Mouse (Mus musculus) limb, embryonic 13.5 days (tissue): ENCODE measurements at regions not wholly inside any gene's neighbourhood (a gene's known extent, or its start where the extent isn't known, plus 50 kb on each side); places are given as distances from the start of the nearest gene placed in this dataset.

Experiments
- ATAC-seq: fragments of 200-750 bp; cut with Nextera tagmentation; 2 replicates; pipeline ENCODE4 v1.8.0; 2017; ENCODE audit warnings: low read depth, moderate number of reproducible peaks, moderate TSS enrichment; ENCODE audit not compliant: low FRiP score
- H3K27ac ChIP-seq: fragments of 300-500 bp; sonication (generic); 2 replicates; pipeline ENCODE4 v1.5.1; 2015; ENCODE audit warnings: inconsistent platforms, mild to moderate bottlenecking, moderate library complexity
- H3K27me3 ChIP-seq: fragments of 300-500 bp; sonication (generic); 2 replicates; pipeline ENCODE4 v1.6.1; 2015; ENCODE audit warnings: mild to moderate bottlenecking, inconsistent platforms
- H3K36me3 ChIP-seq: fragments of 300-500 bp; sonication (generic); 2 replicates; pipeline ENCODE4 v1.6.1; 2015; ENCODE audit warnings: inconsistent platforms, mild to moderate bottlenecking, moderate library complexity
- H3K4me1 ChIP-seq: fragments of 300-500 bp; sonication (generic); 2 replicates; pipeline ENCODE4 v1.6.1; 2015; ENCODE audit warnings: inconsistent platforms
- H3K4me2 ChIP-seq: fragments of 300-500 bp; sonication (generic); replicated peaks from 2 replicates; pipeline ENCODE4 v1.6.1; 2015; ENCODE audit warnings: inconsistent platforms, mild to moderate bottlenecking, moderate library complexity
- H3K4me3 ChIP-seq: fragments of 300-500 bp; sonication (generic); 2 replicates; pipeline ENCODE4 v1.5.1; 2015; ENCODE audit warnings: moderate library complexity, mild to moderate bottlenecking, inconsistent platforms
- H3K9ac ChIP-seq: fragments of 300-500 bp; sonication (generic); 2 replicates; pipeline ENCODE4 v1.6.1; 2015; ENCODE audit warnings: mild to moderate bottlenecking, inconsistent platforms
- H3K9me3 ChIP-seq: fragments of 300-500 bp; sonication (generic); 2 replicates; pipeline ENCODE4 v1.6.1; 2016; ENCODE audit warnings: inconsistent platforms
- WGBS: fragments of 180-500 bp; shearing (Covaris S2); methylation state at CpG from one replicate; pipeline ENCODE4 v1.1.7; 2015; 5-methylcytosine and 5-hydroxymethylcytosine counted together

GRCm38 (mm10) chr16:29882226-29882972, 181.8 kb upstream of the Hes1 start:
- H3K9me3 ChIP-seq = no peaks in the 10 kb centered on the region
- H3K9ac ChIP-seq = no peak overlapping the region
- H3K4me3 ChIP-seq = no peak overlapping the region
- H3K27ac ChIP-seq = peak overlapping the region; percentile 61
- peaks cover 57% of the 10 kb centered on the region for H3K4me1 ChIP-seq
- no peaks in the 10 kb centered on the region for H3K36me3 ChIP-seq
- H3K27me3 ChIP-seq = no peaks in the 10 kb centered on the region; the same call in 1 of the 2 replicates
- WGBS = 14% methylated on average over 10 of the region's 10 CpGs
- H3K4me2 ChIP-seq = 0 out of 2 replicates have a peak overlapping the region, but pooled peaks have one; percentile 14
- no peak for ATAC-seq

- H3K36me3 ChIP-seq = no peaks in the 10 kb centered on the region
- 14% methylated on average over 10 of the region's 10 CpGs for WGBS
- H3K27me3 ChIP-seq = no peaks in the 10 kb centered on the region; the same call in 1 of the 2 replicates
- H3K9ac ChIP-seq = no peak overlapping the region
- peak; percentile 69 for ATAC-seq
- H3K4me2 ChIP-seq = peak overlapping the region; percentile 25
- H3K27ac ChIP-seq = no peak overlapping the region
- H3K4me1 ChIP-seq = peaks cover 57% of the 10 kb centered on the region
- H3K9me3 ChIP-seq = no peaks in the 10 kb centered on the region
- no peak overlapping the region for H3K4me3 ChIP-seq
Observed at GRCm38 (mm10) chr16:29883252-29883992, 180.8 kb upstream of the Hes1 start.

- H3K4me1 ChIP-seq = peaks cover 64% of the 10 kb centered on the region
- no peak for ATAC-seq
Observed at GRCm38 (mm10) chr16:29884899-29885298, 179.3 kb upstream of the Hes1 start.

DNA sequence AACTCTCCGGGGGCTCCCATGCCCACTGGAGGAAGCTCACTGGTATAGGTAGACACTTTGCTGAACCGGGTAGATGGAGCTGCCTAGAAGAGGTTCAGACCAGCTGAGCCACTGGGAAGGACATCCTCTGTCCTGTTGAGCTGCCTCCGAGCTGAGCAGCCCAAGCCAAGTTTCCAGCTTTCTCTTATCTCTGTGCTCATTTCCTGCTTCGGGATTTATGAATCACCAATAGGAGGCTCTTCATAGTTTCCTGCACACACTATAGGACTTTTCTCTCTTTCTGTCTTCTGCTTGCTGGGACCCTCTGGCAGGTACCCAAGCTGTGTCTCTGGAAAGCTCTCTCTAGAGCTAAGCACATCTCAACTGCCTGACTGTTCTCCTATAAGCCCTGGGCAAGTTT, 177.4 kb upstream of the Hes1 start:
- H3K27ac ChIP-seq = no peak overlapping the region
- H3K4me2 ChIP-seq = no peak overlapping the region
- H3K27me3 ChIP-seq = no peaks in the 10 kb centered on the region; the same call in 1 of the 2 replicates
- no peak for ATAC-seq
- WGBS = 87% methylated on average over 4 of the region's 4 CpGs
- H3K9ac ChIP-seq = no peak overlapping the region
- H3K36me3 ChIP-seq = no peaks in the 10 kb centered on the region
- no peak overlapping the region for H3K4me3 ChIP-seq
- H3K4me1 ChIP-seq = peaks cover 69% of the 10 kb centered on the region
- H3K9me3 ChIP-seq = no peaks in the 10 kb centered on the region

More at GRCm38 (mm10) chr16:29884899-29885298, 179.3 kb upstream of the Hes1 start:
- Histone ChIP-seq H3K4me2 (no peak overlapping the region), H3K9ac (no peak overlapping the region), H3K27ac (no peak overlapping the region), H3K9me3 (no peaks in the 10 kb centered on the region), H3K4me3 (no peak overlapping the region), H3K36me3 (no peaks in the 10 kb centered on the region), H3K27me3 (no peaks in the 10 kb centered on the region; the same call in 1 of the 2 replicates)
- 68% methylated on average over 4 of the region's 4 CpGs for WGBS

GRCm38 (mm10) chr16:29889346-29889745, 174.8 kb upstream of the Hes1 start:
- Histone ChIP-seq H3K4me3 (no peak overlapping the region), H3K9me3 (no peaks in the 10 kb centered on the region), H3K4me1 (peaks cover 67% of the 10 kb centered on the region), H3K9ac (no peak overlapping the region), H3K27ac (peak overlapping the region; percentile 58; the same call in 1 of the 2 replicates), H3K4me2 (no peak overlapping the region), H3K36me3 (no peaks in the 10 kb centered on the region), H3K27me3 (no peaks in the 10 kb centered on the region)
- no peak for ATAC-seq
- 17% methylated on average over 4 of the region's 4 CpGs for WGBS

DNA sequence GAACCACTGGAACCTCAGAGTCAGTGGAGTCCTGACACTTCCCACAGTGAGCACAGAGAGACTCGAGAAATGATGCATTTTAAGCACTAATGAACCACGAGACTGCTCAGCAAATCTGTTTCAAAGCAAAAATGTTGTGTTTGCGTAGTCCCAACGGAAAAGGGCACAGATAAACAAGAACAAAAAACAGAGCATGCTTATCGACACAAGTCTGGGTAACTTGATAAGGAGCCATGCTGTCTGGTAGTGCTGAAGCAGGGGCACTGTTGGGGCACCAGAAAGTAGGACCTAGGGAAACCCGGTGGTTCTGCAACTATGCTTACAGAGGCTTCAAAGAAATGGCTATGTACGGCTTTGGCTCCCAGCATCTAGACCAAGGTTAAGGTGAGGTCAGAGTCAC, 172.7 kb upstream of the Hes1 start:
- Histone ChIP-seq H3K4me2 (no peak overlapping the region), H3K27me3 (no peaks in the 10 kb centered on the region), H3K4me3 (no peak overlapping the region), H3K9me3 (no peaks in the 10 kb centered on the region), H3K4me1 (peaks cover 65% of the 10 kb centered on the region), H3K27ac (no peak overlapping the region), H3K36me3 (no peaks in the 10 kb centered on the region), H3K9ac (no peak overlapping the region)
- no peak for ATAC-seq
- 47% methylated on average over 7 of the region's 7 CpGs for WGBS

- peak overlapping the region; percentile 27; the same call in 1 of the 2 replicates for H3K9ac ChIP-seq
- no peaks in the 10 kb centered on the region for H3K9me3 ChIP-seq
- H3K27ac ChIP-seq = peak overlapping the region; percentile 93
- no peaks in the 10 kb centered on the region for H3K36me3 ChIP-seq
- peak; percentile 92 for ATAC-seq
- peaks cover 60% of the 10 kb centered on the region for H3K4me1 ChIP-seq
- H3K27me3 ChIP-seq = no peaks in the 10 kb centered on the region
- peak overlapping the region; percentile 14 for H3K4me3 ChIP-seq
- 9% methylated on average over 21 of the region's 21 CpGs for WGBS
- peak overlapping the region; percentile 52 for H3K4me2 ChIP-seq
Observed at GRCm38 (mm10) chr16:29893871-29894828, 170.0 kb upstream of the Hes1 start.

- Histone ChIP-seq H3K27me3 (0 out of 2 replicates have a peak, but pooled peaks cover 5% of the 10 kb centered on the region), H3K4me2 (no peak overlapping the region), H3K9ac (no peak overlapping the region), H3K27ac (no peak overlapping the region; the same call in 1 of the 2 replicates), H3K9me3 (no peaks in the 10 kb centered on the region), H3K4me1 (peaks cover 40% of the 10 kb centered on the region), H3K4me3 (no peak overlapping the region), H3K36me3 (no peaks in the 10 kb centered on the region)
- WGBS = 80% methylated on average over 4 of the region's 4 CpGs
- no peak for ATAC-seq
Observed at GRCm38 (mm10) chr16:29896393-29896792, 167.8 kb upstream of the Hes1 start.

DNA sequence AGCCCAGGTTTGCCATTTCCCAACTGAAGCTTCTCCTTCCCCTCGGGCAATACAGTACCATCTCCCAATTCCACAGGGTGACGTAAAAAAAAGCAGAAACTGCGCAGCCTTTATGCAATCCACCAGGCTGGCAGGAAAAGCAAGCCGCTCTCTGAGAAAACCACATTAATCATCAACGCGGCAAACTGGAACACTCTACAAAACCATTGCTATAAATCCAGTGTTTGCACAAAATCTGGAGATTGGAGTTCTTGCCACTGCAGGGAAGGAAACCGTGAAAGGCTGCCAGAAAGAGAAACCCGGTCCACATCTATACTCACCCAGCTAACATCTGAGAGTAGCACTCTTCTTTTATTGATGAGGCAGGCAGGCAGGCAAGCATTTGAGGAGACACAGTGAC, 160.7 kb upstream of the Hes1 start:
- Histone ChIP-seq H3K4me3 (no peak overlapping the region), H3K4me2 (peak overlapping the region; percentile 23), H3K4me1 (peaks cover 53% of the 10 kb centered on the region), H3K9me3 (no peaks in the 10 kb centered on the region), H3K27ac (peak overlapping the region; percentile 6; the same call in 1 of the 2 replicates), H3K27me3 (0 out of 2 replicates have a peak, but pooled peaks cover 5% of the 10 kb centered on the region), H3K9ac (no peak overlapping the region), H3K36me3 (no peaks in the 10 kb centered on the region)
- ATAC-seq = no peak
- 14% methylated on average over 8 of the region's 8 CpGs for WGBS

DNA sequence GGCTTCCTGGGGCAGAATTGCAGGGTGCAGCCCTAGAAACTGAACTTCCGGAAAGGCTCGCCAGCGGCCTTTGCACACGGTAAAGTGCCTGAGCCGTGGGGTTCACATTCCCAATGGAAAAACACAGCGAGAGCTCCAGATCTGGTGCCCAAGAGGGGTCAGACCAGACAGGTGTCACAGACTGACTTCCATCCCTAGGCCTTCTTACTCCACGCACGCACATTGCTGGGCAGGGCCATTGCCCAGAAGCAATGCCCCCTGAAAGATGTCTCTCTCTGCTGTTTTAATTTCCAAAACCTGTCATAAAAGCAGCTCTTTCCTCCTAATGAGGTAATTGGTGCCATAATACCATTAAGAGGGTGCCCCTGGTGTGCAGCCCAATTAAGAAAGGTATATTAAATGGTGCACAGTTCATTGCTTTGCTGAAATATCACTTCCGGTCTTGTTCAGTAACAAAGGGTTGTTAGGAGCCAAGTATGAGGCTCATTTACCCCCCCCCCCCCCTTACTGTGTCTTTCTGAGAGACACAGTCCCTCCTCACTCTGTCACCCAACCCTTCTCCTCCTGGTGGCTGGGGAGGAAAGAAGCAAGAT, 159.9 kb upstream of the Hes1 start:
- Histone ChIP-seq H3K4me3 (no peak overlapping the region), H3K36me3 (no peaks in the 10 kb centered on the region), H3K4me1 (peaks cover 57% of the 10 kb centered on the region), H3K4me2 (no peak overlapping the region), H3K9me3 (no peaks in the 10 kb centered on the region), H3K27me3 (0 out of 2 replicates have a peak, but pooled peaks cover 5% of the 10 kb centered on the region), H3K9ac (no peak overlapping the region), H3K27ac (peak overlapping the region; percentile 6; the same call in 1 of the 2 replicates)
- 26% methylated on average over 9 of the region's 9 CpGs for WGBS
- ATAC-seq = no peak

DNA sequence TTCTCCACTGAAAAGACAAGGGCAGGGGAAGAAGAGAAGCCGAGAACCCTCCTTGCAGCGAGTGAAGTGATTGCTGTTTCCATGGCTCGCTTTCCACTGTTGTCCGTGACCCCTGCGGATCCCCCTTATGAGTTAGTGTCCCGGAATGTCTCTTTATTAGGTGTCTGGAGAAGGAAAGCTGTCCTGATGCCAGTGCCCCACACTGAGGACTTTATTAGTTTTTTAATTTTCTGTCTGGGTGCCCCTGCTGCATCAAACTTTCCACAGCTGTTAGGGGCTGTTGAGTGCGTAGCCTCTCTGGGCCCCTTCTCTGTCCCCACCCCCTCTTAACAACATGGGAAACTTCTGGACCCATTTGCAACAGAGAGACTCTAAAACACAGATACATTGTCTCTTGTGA, 156.9 kb upstream of the Hes1 start:
- Histone ChIP-seq H3K4me3 (no peak overlapping the region), H3K4me2 (peak overlapping the region; percentile 15), H3K9ac (no peak overlapping the region), H3K9me3 (peaks cover 7% of the 10 kb centered on the region; the same call in 1 of the 2 replicates), H3K27me3 (no peaks in the 10 kb centered on the region), H3K27ac (0 out of 2 replicates have a peak overlapping the region, but pooled peaks have one; percentile 48), H3K36me3 (no peaks in the 10 kb centered on the region), H3K4me1 (peaks cover 71% of the 10 kb centered on the region)
- 28% methylated on average over 7 of the region's 7 CpGs for WGBS
- peak; percentile 48; the same call in 1 of the 2 replicates for ATAC-seq
